In the genomic region with DNA sequence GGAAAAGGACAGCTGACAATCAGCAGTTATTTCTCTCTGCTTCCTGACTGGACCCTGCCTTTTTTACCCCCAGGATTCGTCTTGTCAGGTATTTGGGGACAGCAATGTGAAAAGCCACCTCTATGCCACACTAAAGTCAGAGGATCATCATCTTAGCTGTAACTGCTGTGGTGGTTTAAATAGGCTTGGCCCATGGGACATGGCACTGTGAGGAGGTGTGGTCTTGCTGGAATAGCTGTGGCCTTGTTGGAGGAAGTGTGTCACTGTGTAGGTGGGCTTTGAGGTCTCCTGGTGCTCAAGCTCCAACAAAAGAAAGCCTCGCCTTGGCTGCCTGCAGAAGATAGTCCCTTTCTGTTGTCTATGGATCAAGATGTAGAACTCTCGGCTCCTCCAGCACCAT, we compare ENCODE assay signal across 17 mouse cellular contexts.
"Had no signal": no experiment of that assay in that cellular context is flagged by ENCODE, and none has a peak within 500 bp of the region (broad histone marks: within the 10 kb centered on the region; RNA-seq: fewer than 3 reads in every experiment).

No protein-coding gene starts in this region.

- H3K27me3 ChIP-seq: neural tube, embryonic 12.5 days; neural tube, embryonic 13.5 days; neural tube, embryonic 15.5 days; stomach, embryonic 15.5 days had no signal

- H3K9ac ChIP-seq: neural tube, embryonic 12.5 days; neural tube, embryonic 13.5 days; neural tube, embryonic 15.5 days; stomach, embryonic 15.5 days had no signal

- DNase-seq: retina, postnatal 1 day; right cerebral cortex, adult 18-20 months; right cerebral cortex, postnatal 14 days; right cerebral cortex, postnatal 25 days; right cerebral cortex, postnatal 4 days; spleen, adult 18-20 months; thymus, adult 18-20 months; thymus, adult 2 months; thymus, postnatal 14 days; thymus, postnatal 25 days; thymus, postnatal 36 days; thymus, postnatal 4 days had no signal

- H3K27ac ChIP-seq: neural tube, embryonic 12.5 days; neural tube, embryonic 13.5 days; neural tube, embryonic 15.5 days; stomach, embryonic 15.5 days; stomach, postnatal 0 days had no signal

- H3K36me3 ChIP-seq: neural tube, embryonic 12.5 days; neural tube, embryonic 13.5 days; neural tube, embryonic 15.5 days; stomach, embryonic 15.5 days had no signal

- H3K4me3 ChIP-seq: neural tube, embryonic 12.5 days; neural tube, embryonic 13.5 days; neural tube, embryonic 15.5 days; stomach, embryonic 15.5 days had no signal

- H3K9me3 ChIP-seq: neural tube, embryonic 12.5 days; neural tube, embryonic 13.5 days; neural tube, embryonic 15.5 days; stomach, embryonic 15.5 days had no signal

- H3K4me2 ChIP-seq: neural tube, embryonic 12.5 days; neural tube, embryonic 13.5 days; neural tube, embryonic 15.5 days; stomach, embryonic 15.5 days had no signal
